Mouse (Mus musculus) forebrain, embryonic 13.5 days (tissue): Measurements from ENCODE around the gene Alox5ap. TPM values are rescaled to one million over a fixed set of nuclear protein-coding genes. Genes with fewer than 3 reads are reported as not detected.

ENCODE experiments used
- ATAC-seq: fragments of 200-750 bp; cut with Nextera tagmentation; 2 replicates; pipeline ENCODE4 v1.8.0; 2017
- H3K27ac ChIP-seq: fragments of 300-500 bp; sonication (generic); 2 replicates; pipeline ENCODE4 v1.5.1; 2015; ENCODE audit warnings: inconsistent platforms, mild to moderate bottlenecking, moderate library complexity
- H3K27me3 ChIP-seq: fragments of 300-500 bp; sonication (generic); 2 replicates; pipeline ENCODE4 v1.6.1; 2015; ENCODE audit warnings: mild to moderate bottlenecking, inconsistent platforms
- H3K36me3 ChIP-seq: fragments of 300-500 bp; sonication (generic); 2 replicates; pipeline ENCODE4 v1.6.1; 2015; ENCODE audit warnings: mild to moderate bottlenecking, inconsistent platforms; ENCODE audit not compliant: poor library complexity, severe bottlenecking
- H3K4me1 ChIP-seq: fragments of 300-500 bp; sonication (generic); 2 replicates; pipeline ENCODE4 v1.6.1; 2015; ENCODE audit warnings: inconsistent platforms
- H3K4me2 ChIP-seq: fragments of 300-500 bp; sonication (generic); 2 replicates; pipeline ENCODE4 v1.6.1; 2015; ENCODE audit warnings: inconsistent platforms, mild to moderate bottlenecking, moderate library complexity
- H3K4me3 ChIP-seq: fragments of 300-500 bp; sonication (generic); 2 replicates; pipeline ENCODE4 v1.5.1; 2015; ENCODE audit warnings: mild to moderate bottlenecking, inconsistent platforms
- H3K9ac ChIP-seq: fragments of 300-500 bp; sonication (generic); 2 replicates; pipeline ENCODE4 v1.6.1; 2015; ENCODE audit warnings: mild to moderate bottlenecking, inconsistent platforms
- H3K9me3 ChIP-seq: fragments of 300-500 bp; sonication (generic); replicated peaks from 2 replicates; pipeline ENCODE4 v1.6.1; 2016; ENCODE audit warnings: inconsistent platforms
- WGBS: fragments of 180-500 bp; shearing (Covaris S2); methylation state at CpG from one replicate; pipeline ENCODE4 v1.1.7; 2015; 5-methylcytosine and 5-hydroxymethylcytosine counted together
- polyA plus RNA-seq: library from polyadenylated mRNA; unstranded; fragments of >200 nt; fragmentation: Nextera tagmentation; extraction: Ambion mirVana; gene quantifications from 2 replicates; pipeline ENCODE4 v1.2.1, GENCODE M21; 2015

The Alox5ap gene
- polyA plus RNA-seq, 1 experiment from 2014 or later: 7.5 TPM

GRCm38 (mm10) chr5:149243053-149243452 is 21.5 kb upstream of the Alox5ap start:
- ATAC-seq: no peak
- 48% methylated on average over 5 of the region's 5 CpGs for WGBS
- peaks cover 5% of the 10 kb centered on the region; the same call in 1 of the 2 replicates for H3K9me3 ChIP-seq
- no peak overlapping the region for H3K4me2 ChIP-seq
- no peaks in the 10 kb centered on the region for H3K27me3 ChIP-seq
- no peaks in the 10 kb centered on the region for H3K4me1 ChIP-seq
- H3K27ac ChIP-seq: no peak overlapping the region
- no peak overlapping the region for H3K9ac ChIP-seq
- no peak overlapping the region for H3K4me3 ChIP-seq
- H3K36me3 ChIP-seq: no peaks in the 10 kb centered on the region

- Histone ChIP-seq H3K4me3 (no peak overlapping the region), H3K9me3 (peaks cover 5% of the 10 kb centered on the region; the same call in 1 of the 2 replicates), H3K9ac (no peak overlapping the region), H3K27me3 (no peaks in the 10 kb centered on the region), H3K4me1 (no peaks in the 10 kb centered on the region), H3K4me2 (peak overlapping the region; percentile 43; the same call in 1 of the 2 replicates), H3K36me3 (no peaks in the 10 kb centered on the region), H3K27ac (no peak overlapping the region)
- WGBS: 73% methylated on average over 9 of the region's 9 CpGs
- ATAC-seq: no peak
These were observed 19.1 kb upstream of the Alox5ap start for GRCm38 (mm10) chr5:149245391-149245964.

GRCm38 (mm10) chr5:149245965-149246470 is 18.5 kb upstream of the Alox5ap start:
- H3K36me3 ChIP-seq: no peaks in the 10 kb centered on the region
- H3K9me3 ChIP-seq: peaks cover 4% of the 10 kb centered on the region; the same call in 1 of the 2 replicates
- H3K4me2 ChIP-seq: peak overlapping the region; percentile 43
- H3K4me1 ChIP-seq: no peaks in the 10 kb centered on the region
- 26% methylated on average over 15 of the region's 16 CpGs for WGBS
- no peak overlapping the region for H3K27ac ChIP-seq
- no peak overlapping the region for H3K4me3 ChIP-seq
- peak; percentile 70 for ATAC-seq
- no peak overlapping the region for H3K9ac ChIP-seq
- no peaks in the 10 kb centered on the region for H3K27me3 ChIP-seq

GRCm38 (mm10) chr5:149247047-149247904 is 17.3 kb upstream of the Alox5ap start:
- H3K36me3 ChIP-seq: no peaks in the 10 kb centered on the region
- 54% methylated on average over 18 of the region's 20 CpGs for WGBS
- H3K4me2 ChIP-seq: no peak overlapping the region
- no peak overlapping the region for H3K4me3 ChIP-seq
- no peaks in the 10 kb centered on the region for H3K4me1 ChIP-seq
- H3K9ac ChIP-seq: no peak overlapping the region
- H3K27ac ChIP-seq: no peak overlapping the region
- H3K9me3 ChIP-seq: no peaks in the 10 kb centered on the region
- H3K27me3 ChIP-seq: no peaks in the 10 kb centered on the region
- no peak for ATAC-seq

GRCm38 (mm10) chr5:149252303-149252702 is 12.3 kb upstream of the Alox5ap start:
- no peak overlapping the region for H3K4me2 ChIP-seq
- no peak for ATAC-seq
- H3K4me1 ChIP-seq: no peaks in the 10 kb centered on the region
- no peaks in the 10 kb centered on the region for H3K36me3 ChIP-seq
- no peaks in the 10 kb centered on the region for H3K9me3 ChIP-seq
- no peaks in the 10 kb centered on the region for H3K27me3 ChIP-seq
- H3K4me3 ChIP-seq: no peak overlapping the region
- no peak overlapping the region for H3K27ac ChIP-seq
- 76% methylated on average over 3 of the region's 3 CpGs for WGBS
- no peak overlapping the region for H3K9ac ChIP-seq

GRCm38 (mm10) chr5:149253491-149253890 is 11.1 kb upstream of the Alox5ap start:
- Histone ChIP-seq H3K36me3 (no peaks in the 10 kb centered on the region), H3K9me3 (no peaks in the 10 kb centered on the region), H3K27me3 (no peaks in the 10 kb centered on the region), H3K4me2 (no peak overlapping the region), H3K27ac (no peak overlapping the region), H3K9ac (no peak overlapping the region), H3K4me3 (no peak overlapping the region), H3K4me1 (peaks cover 7% of the 10 kb centered on the region)
- ATAC-seq: no peak
- WGBS: 68% methylated on average over 2 of the region's 2 CpGs

- Histone ChIP-seq H3K27me3 (no peaks in the 10 kb centered on the region), H3K9ac (no peak overlapping the region), H3K27ac (no peak overlapping the region), H3K9me3 (no peaks in the 10 kb centered on the region), H3K4me3 (no peak overlapping the region), H3K4me2 (no peak overlapping the region), H3K36me3 (no peaks in the 10 kb centered on the region), H3K4me1 (peaks cover 13% of the 10 kb centered on the region)
- 83% methylated on average over 2 of the region's 2 CpGs for WGBS
- no peak for ATAC-seq
These were observed 9.0 kb upstream of the Alox5ap start for GRCm38 (mm10) chr5:149255522-149255921.

- 60% methylated on average over 14 of the region's 14 CpGs for WGBS
- no peaks in the 10 kb centered on the region for H3K36me3 ChIP-seq
- no peak overlapping the region for H3K4me2 ChIP-seq
- peak; percentile 51; the same call in 1 of the 2 replicates for ATAC-seq
- H3K4me3 ChIP-seq: no peak overlapping the region
- H3K9ac ChIP-seq: no peak overlapping the region
- H3K9me3 ChIP-seq: no peaks in the 10 kb centered on the region
- H3K27me3 ChIP-seq: no peaks in the 10 kb centered on the region
- H3K4me1 ChIP-seq: peaks cover 13% of the 10 kb centered on the region
- H3K27ac ChIP-seq: peak overlapping the region; percentile 19; the same call in 1 of the 2 replicates
These were observed 6.9 kb upstream of the Alox5ap start for GRCm38 (mm10) chr5:149257518-149258281.

GRCm38 (mm10) chr5:149259093-149259492 is 5.5 kb upstream of the Alox5ap start:
- peak overlapping the region; percentile 10; the same call in 1 of the 2 replicates for H3K4me2 ChIP-seq
- no peak overlapping the region for H3K4me3 ChIP-seq
- ATAC-seq: peak; percentile 19; the same call in 1 of the 2 replicates
- H3K9ac ChIP-seq: no peak overlapping the region
- H3K9me3 ChIP-seq: no peaks in the 10 kb centered on the region
- H3K4me1 ChIP-seq: peaks cover 13% of the 10 kb centered on the region
- WGBS: 42% methylated on average over 16 of the region's 16 CpGs
- no peaks in the 10 kb centered on the region for H3K36me3 ChIP-seq
- H3K27me3 ChIP-seq: no peaks in the 10 kb centered on the region
- peak overlapping the region; percentile 48 for H3K27ac ChIP-seq

GRCm38 (mm10) chr5:149261449-149261848 is 3.1 kb upstream of the Alox5ap start:
- H3K4me3 ChIP-seq: no peak overlapping the region
- no peak overlapping the region for H3K4me2 ChIP-seq
- 70% methylated on average over 7 of the region's 7 CpGs for WGBS
- no peak for ATAC-seq
- H3K9ac ChIP-seq: no peak overlapping the region
- H3K27me3 ChIP-seq: no peaks in the 10 kb centered on the region
- H3K4me1 ChIP-seq: peaks cover 13% of the 10 kb centered on the region
- no peaks in the 10 kb centered on the region for H3K36me3 ChIP-seq
- no peak overlapping the region for H3K27ac ChIP-seq
- H3K9me3 ChIP-seq: no peaks in the 10 kb centered on the region

- peaks cover 13% of the 10 kb centered on the region for H3K4me1 ChIP-seq
- H3K27me3 ChIP-seq: no peaks in the 10 kb centered on the region
- H3K36me3 ChIP-seq: no peaks in the 10 kb centered on the region
- no peak for ATAC-seq
- no peak overlapping the region for H3K9ac ChIP-seq
- no peaks in the 10 kb centered on the region for H3K9me3 ChIP-seq
- H3K4me3 ChIP-seq: no peak overlapping the region
- WGBS: 68% methylated on average over 6 of the region's 6 CpGs
- H3K4me2 ChIP-seq: no peak overlapping the region
- no peak overlapping the region for H3K27ac ChIP-seq
These were observed 2.7 kb upstream of the Alox5ap start for GRCm38 (mm10) chr5:149261866-149262265.

- H3K36me3 ChIP-seq: no peaks in the 10 kb centered on the region
- H3K9ac ChIP-seq: no peak overlapping the region
- no peaks in the 10 kb centered on the region for H3K27me3 ChIP-seq
- H3K27ac ChIP-seq: no peak overlapping the region
- no peak overlapping the region for H3K4me3 ChIP-seq
- no peak for ATAC-seq
- H3K4me2 ChIP-seq: no peak overlapping the region
- WGBS: 58% methylated on average over 6 of the region's 6 CpGs
- H3K9me3 ChIP-seq: no peaks in the 10 kb centered on the region
- H3K4me1 ChIP-seq: no peaks in the 10 kb centered on the region
These were observed 312 bp downstream of the Alox5ap start for GRCm38 (mm10) chr5:149264878-149265279.
